Mouse (Mus musculus): ENCODE results near the gene Fem1a.

The Fem1a gene

GRCm38 (mm10) chr17:56233818-56234469 is 22.7 kb upstream of the Fem1a start:
- POLR2A ChIA-PET: interaction anchor here in 3 of 4 experiments (0.6 to 3.0 kb wide), 11 partner anchors 8 to 59 kb away, joined by 3 to 15 read pairs (median 3); partner anchors contain the start of gene Dpp9 (in 1 of the 3)
- CTCF ChIA-PET: interaction anchor here in 3 of 4 experiments (0.6 to 1.9 kb wide), 4 partner anchors 17 to 30 kb away, joined by 3 to 4 read pairs (median 4); no protein-coding TSS in a partner anchor

- ChIA-PET POLR2A (interaction anchor here (0.5 to 2.6 kb wide), 64 partner anchors 8 to 523 kb away, joined by 3 to 45 read pairs (median 4); partner anchors contain the start of genes Dpp9 (in 3 of the 4), Chaf1a (in 2 of the 4), Dus3l (in 1 of the 4) and Fem1a (in 1 of the 4)), CTCF (interaction anchor here in 3 of 4 experiments (0.5 to 3.9 kb wide), 21 partner anchors 9 to 290 kb away, joined by 3 to 46 read pairs (median 4); partner anchors contain the start of gene Fem1a (in 1 of the 3))
Observed at GRCm38 (mm10) chr17:56241541-56242401, 14.8 kb upstream of the Fem1a start.

- ChIA-PET POLR2A (interaction anchor here in 1 of 4 experiments (0.6 to 1.5 kb wide), 4 partner anchors 10 to 588 kb away, joined by 3 to 4 read pairs (median 3); partner anchors contain the start of gene Hdgfl2), CTCF (interaction anchor here in 2 of 4 experiments (0.6 to 1.1 kb wide), 2 partner anchors 9 to 175 kb away, joined by 3 to 4 read pairs; no protein-coding TSS in a partner anchor)
Observed at GRCm38 (mm10) chr17:56245608-56246007, 11.0 kb upstream of the Fem1a start.

- POLR2A ChIA-PET: interaction anchor here in 3 of 4 experiments (0.6 to 1.9 kb wide), 19 partner anchors 10 to 229 kb away, joined by 3 to 9 read pairs (median 3); partner anchors contain the start of gene Dpp9 (in 2 of the 3)
- CTCF ChIA-PET: interaction anchor here in 3 of 4 experiments (0.7 to 1.9 kb wide), 14 partner anchors 10 to 211 kb away, joined by 3 to 14 read pairs (median 4); partner anchors contain the start of gene Dpp9 (in 1 of the 3)
Observed at GRCm38 (mm10) chr17:56251136-56251829, 5.3 kb upstream of the Fem1a start.

- CTCF ChIA-PET: interaction anchor here in 3 of 4 experiments (0.6 to 3.2 kb wide), 58 partner anchors 8 to 542 kb away, joined by 3 to 46 read pairs (median 5); partner anchors contain the start of genes Dpp9 (in 2 of the 3), Hdgfl2 (in 1 of the 3), Kdm4b (in 1 of the 3) and Plin3 (in 1 of the 3)
Observed at GRCm38 (mm10) chr17:56254695-56255094, 1.9 kb upstream of the Fem1a start.

GRCm38 (mm10) chr17:56255429-56255828 is 1.2 kb upstream of the Fem1a start:
- ChIA-PET POLR2A (interaction anchor here (0.6 to 64.8 kb wide), 73 partner anchors 8 to 741 kb away, joined by 3 to 2494 read pairs (median 4); partner anchors contain the start of genes Dpp9 (in 4 of the 4), Arrdc5 (in 2 of the 4), Kdm4b (in 2 of the 4) and Ranbp3 (in 2 of the 4)), CTCF (interaction anchor here (0.6 to 3.2 kb wide), 115 partner anchors 9 to 553 kb away, joined by 3 to 46 read pairs (median 4); partner anchors contain the start of genes Dpp9 (in 3 of the 4), Ticam1 (in 3 of the 4), Catsperd (in 1 of the 4) and Hdgfl2 (in 1 of the 4))

More at GRCm38 (mm10) chr17:56254695-56255094, 1.9 kb upstream of the Fem1a start:
- POLR2A ChIA-PET: interaction anchor here in 3 of 4 experiments (0.6 to 64.8 kb wide), 27 partner anchors 8 to 418 kb away, joined by 3 to 2494 read pairs (median 6); partner anchors contain the start of genes Uhrf1 (in 2 of the 3), Arrdc5 (in 1 of the 3), Chaf1a (in 1 of the 3) and Dpp9 (in 1 of the 3)

- ChIA-PET POLR2A (interaction anchor here (0.6 to 64.8 kb wide), 71 partner anchors 8 to 741 kb away, joined by 3 to 2494 read pairs (median 4); partner anchors contain the start of genes Dpp9 (in 4 of the 4), Arrdc5 (in 2 of the 4), Kdm4b (in 2 of the 4) and Ranbp3 (in 2 of the 4)), CTCF (interaction anchor here (0.6 to 3.2 kb wide), 114 partner anchors 8 to 553 kb away, joined by 3 to 46 read pairs (median 4); partner anchors contain the start of genes Dpp9 (in 3 of the 4), Ticam1 (in 3 of the 4), Catsperd (in 1 of the 4) and Hdgfl2 (in 1 of the 4))
Observed at GRCm38 (mm10) chr17:56255863-56256238, 759 bp upstream of the Fem1a start.

GRCm38 (mm10) chr17:56257181-56257894 is 728 bp downstream of the Fem1a start:
- POLR2A ChIA-PET: interaction anchor here (0.5 to 64.8 kb wide), 12 partner anchors 9 to 217 kb away, joined by 3 to 2494 read pairs (median 9); partner anchors contain the start of genes Dpp9 (in 2 of the 4), Plin3 (in 2 of the 4), Arrdc5 (in 1 of the 4) and Chaf1a (in 1 of the 4)
- CTCF ChIA-PET: interaction anchor here in 1 of 4 experiments (1.0 to 1.5 kb wide), 3 partner anchors 16 to 126 kb away, joined by 3 to 6 read pairs (median 4); partner anchors contain the start of gene Ticam1

GRCm38 (mm10) chr17:56258269-56258668 is 1.7 kb downstream of the Fem1a start:
- ChIA-PET CTCF (interaction anchor here in 2 of 4 experiments (1.0 to 1.5 kb wide), 3 partner anchors 16 to 127 kb away, joined by 3 to 4 read pairs (median 3); no protein-coding TSS in a partner anchor), POLR2A (interaction anchor here in 3 of 4 experiments (0.6 to 64.8 kb wide), 7 partner anchors 10 to 773 kb away, joined by 3 to 2494 read pairs (median 4); partner anchors contain the start of genes Plin3 (in 2 of the 3), Arrdc5 (in 1 of the 3), Chaf1a (in 1 of the 3) and Kdm4b (in 1 of the 3))

- ChIA-PET CTCF (interaction anchor here in 1 of 4 experiments (1.2 kb wide), 1 partner anchor 23 kb away, joined by 3 read pairs; no protein-coding TSS in a partner anchor), POLR2A (interaction anchor here in 3 of 4 experiments (0.6 to 64.8 kb wide), 8 partner anchors 9 to 773 kb away, joined by 3 to 2494 read pairs (median 4); partner anchors contain the start of genes Plin3 (in 2 of the 3), Arrdc5 (in 1 of the 3), Kdm4b (in 1 of the 3) and Khsrp (in 1 of the 3))
Observed at GRCm38 (mm10) chr17:56258812-56259211, 2.2 kb downstream of the Fem1a start.

GRCm38 (mm10) chr17:56259301-56260037 is 2.9 kb downstream of the Fem1a start:
- ChIA-PET CTCF (interaction anchor here in 2 of 4 experiments (0.6 to 1.2 kb wide), 2 partner anchors 22 to 112 kb away, joined by 3 read pairs; no protein-coding TSS in a partner anchor), POLR2A (interaction anchor here in 2 of 4 experiments (0.9 to 64.8 kb wide), 11 partner anchors 8 to 772 kb away, joined by 3 to 2494 read pairs (median 4); partner anchors contain the start of genes Plin3 (in 2 of the 2), Uhrf1 (in 2 of the 2), Arrdc5 (in 1 of the 2) and Hdgfl2 (in 1 of the 2))

- ChIA-PET CTCF (interaction anchor here in 2 of 4 experiments (0.5 to 1.7 kb wide), 6 partner anchors 15 to 208 kb away, joined by 3 to 6 read pairs (median 3); partner anchors contain the start of genes Dpp9 (in 1 of the 2) and Ticam1 (in 1 of the 2)), POLR2A (interaction anchor here (0.6 to 64.8 kb wide), 33 partner anchors 9 to 491 kb away, joined by 3 to 2494 read pairs (median 4); partner anchors contain the start of genes Uhrf1 (in 3 of the 4), Arrdc5 (in 2 of the 4), Dpp9 (in 2 of the 4) and Plin3 (in 2 of the 4))
Observed at GRCm38 (mm10) chr17:56261166-56261565, 4.6 kb downstream of the Fem1a start.

GRCm38 (mm10) chr17:56262645-56263094 is 6.1 kb downstream of the Fem1a start:
- CTCF ChIA-PET: interaction anchor here (0.6 to 3.4 kb wide), 11 partner anchors 11 to 290 kb away, joined by 3 to 17 read pairs (median 5); partner anchors contain the start of gene Plin5 (in 1 of the 4)

GRCm38 (mm10) chr17:56264020-56264419 is 7.4 kb downstream of the Fem1a start:
- ChIA-PET POLR2A (interaction anchor here (0.6 to 64.8 kb wide), 50 partner anchors 9 to 409 kb away, joined by 3 to 2494 read pairs (median 4); partner anchors contain the start of genes Dpp9 (in 4 of the 4), Ticam1 (in 3 of the 4), Kdm4b (in 2 of the 4) and Plin3 (in 2 of the 4)), CTCF (interaction anchor here (0.5 to 3.4 kb wide), 102 partner anchors 8 to 473 kb away, joined by 3 to 26 read pairs (median 4); partner anchors contain the start of genes Ticam1 (in 4 of the 4), Kdm4b (in 2 of the 4), Chaf1a (in 1 of the 4) and Dpp9 (in 1 of the 4))

More at GRCm38 (mm10) chr17:56262645-56263094, 6.1 kb downstream of the Fem1a start:
- POLR2A ChIA-PET: interaction anchor here in 3 of 4 experiments (0.5 to 64.8 kb wide), 23 partner anchors 8 to 616 kb away, joined by 3 to 2494 read pairs (median 4); partner anchors contain the start of genes Kdm4b (in 2 of the 3), Plin3 (in 2 of the 3), Ticam1 (in 2 of the 3) and Uhrf1 (in 2 of the 3)

All from embryonic stem cell, embryonic (primary cell).